Mouse (Mus musculus) liver, adult 2 months (tissue): Measurements from ENCODE around the gene Styx.

Experiments used
- CTCF ChIP-seq: fragments of 200-500 bp; IDR thresholded peaks from 2 replicates; pipeline ENCODE4 v1.5.1; 2011; ENCODE audit warnings: low read depth, low read length, control low read depth
- POLR2A ChIP-seq: fragments of 200-500 bp; IDR thresholded peaks from 2 replicates; pipeline ENCODE4 v1.6.1; 2011; ENCODE audit warnings: low read length, control low read depth; ENCODE audit not compliant: insufficient read depth; ENCODE audit errors: extremely low read depth

DNA sequence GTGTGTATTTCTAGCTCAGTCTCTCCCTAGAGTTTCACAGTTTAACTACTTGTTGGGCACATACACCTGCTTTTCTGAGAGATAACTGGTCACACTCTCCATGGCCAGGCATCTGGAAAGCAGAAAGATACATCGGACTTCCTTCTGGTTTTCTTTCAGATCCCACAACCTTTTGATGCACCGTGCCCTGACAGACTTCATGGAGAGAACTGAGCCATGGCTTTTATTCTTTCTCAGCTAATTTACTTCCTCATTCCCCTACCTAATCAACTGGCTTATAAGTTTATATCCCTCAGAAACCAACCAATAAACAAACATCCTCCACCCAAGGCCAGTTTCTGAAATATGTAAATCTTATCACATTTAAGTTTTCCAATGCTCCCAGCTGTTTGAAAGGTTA is 28.4 kb upstream of the Styx start:
- TF ChIP-seq CTCF (no peak), POLR2A (no peak)
